Mouse (Mus musculus): ENCODE measurements at regions not wholly inside any gene's neighbourhood (a gene's known extent, or its start where the extent isn't known, plus 50 kb on each side); places are given as distances from the start of the nearest gene placed in this dataset.

DNA sequence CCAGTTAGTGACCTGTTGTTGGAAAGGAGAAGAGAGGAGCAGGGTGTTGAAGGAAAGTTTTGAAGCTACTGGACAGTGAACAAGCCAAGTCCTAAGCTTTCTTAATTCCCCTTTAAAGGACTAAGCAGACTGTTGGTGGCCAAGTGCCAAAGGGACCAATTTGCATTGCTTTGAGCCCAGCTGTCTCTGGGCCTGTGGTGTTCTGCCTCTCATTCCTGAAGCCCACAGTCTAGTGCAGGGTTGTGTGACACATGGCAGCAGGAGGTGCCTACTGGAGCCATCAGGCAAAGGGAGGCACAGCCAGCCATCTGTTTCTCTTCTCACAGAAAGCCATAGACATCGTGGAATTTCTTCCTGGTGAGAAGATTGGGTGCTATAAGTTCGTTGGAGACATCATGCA, 278.6 kb downstream of the Myh15 start:
- 17% methylated on average over 2 of the region's 2 CpGs for WGBS
- Histone ChIP-seq H3K27ac (no peak overlapping the region), H3K4me1 (no peaks in the 10 kb centered on the region), H3K36me3 (no peaks in the 10 kb centered on the region), H3K27me3 (no peaks in the 10 kb centered on the region), H3K9ac (no peak overlapping the region), H3K9me3 (no peaks in the 10 kb centered on the region), H3K4me2 (no peak overlapping the region), H3K4me3 (no peak overlapping the region)
- no peak for ATAC-seq (ENCODE audit: borderline replicate concordance, extremely low read depth, low FRiP score, low TSS enrichment)

DNA sequence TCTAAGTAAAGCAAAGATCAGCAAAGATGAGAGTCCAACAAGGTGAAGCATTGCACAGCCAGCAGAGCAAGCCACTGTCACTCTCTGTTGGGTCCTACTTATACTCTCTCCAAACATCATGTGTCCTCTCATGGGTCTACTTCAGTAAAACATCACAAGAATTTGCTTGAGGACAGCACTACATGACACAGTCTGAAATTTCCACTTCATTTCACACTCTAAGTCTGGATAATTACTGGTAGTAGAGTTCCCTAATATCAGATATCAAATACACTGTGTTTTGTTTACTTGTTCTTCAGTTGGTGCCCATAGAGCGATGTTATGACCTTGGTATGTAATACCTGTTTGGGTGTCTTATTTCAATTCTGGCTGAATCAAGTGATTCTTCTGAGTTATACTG, 280.7 kb downstream of the Myh15 start:
- H3K4me1 ChIP-seq = no peaks in the 10 kb centered on the region
- no peaks in the 10 kb centered on the region for H3K27me3 ChIP-seq
- no peak overlapping the region for H3K4me3 ChIP-seq
- no peak overlapping the region for H3K9ac ChIP-seq
- H3K4me2 ChIP-seq = no peak overlapping the region
- ATAC-seq (ENCODE audit: borderline replicate concordance, extremely low read depth, low FRiP score, low TSS enrichment) = no peak
- 78% methylated on average over 1 of the region's 1 CpGs for WGBS
- no peaks in the 10 kb centered on the region for H3K9me3 ChIP-seq
- H3K27ac ChIP-seq = no peak overlapping the region
- no peaks in the 10 kb centered on the region for H3K36me3 ChIP-seq

DNA sequence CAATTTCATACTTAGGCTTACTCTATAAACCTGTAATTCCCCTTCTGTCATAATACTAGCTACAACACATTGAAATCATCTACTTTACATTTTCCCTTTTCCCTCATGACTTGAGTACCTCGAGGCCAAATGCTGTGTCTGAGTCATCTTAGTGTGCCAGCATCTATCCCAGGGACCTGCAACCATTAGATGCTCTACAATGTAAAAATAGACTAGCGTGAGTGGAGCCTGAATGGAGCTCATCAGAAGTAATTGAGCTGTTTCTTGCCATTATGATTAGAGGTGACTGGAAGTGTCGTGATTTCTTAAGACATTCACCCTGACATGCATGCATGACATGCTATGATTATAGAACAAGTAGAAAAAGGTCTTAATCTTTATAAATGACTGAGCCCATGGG, 301.1 kb downstream of the Myh15 start:
- Histone ChIP-seq H3K4me2 (no peak overlapping the region), H3K27me3 (no peaks in the 10 kb centered on the region), H3K9ac (no peak overlapping the region), H3K36me3 (no peaks in the 10 kb centered on the region), H3K4me3 (no peak overlapping the region), H3K9me3 (no peaks in the 10 kb centered on the region), H3K4me1 (no peaks in the 10 kb centered on the region), H3K27ac (no peak overlapping the region)
- no peak for ATAC-seq (ENCODE audit: borderline replicate concordance, extremely low read depth, low FRiP score, low TSS enrichment)
- 79% methylated on average over 3 of the region's 3 CpGs for WGBS

DNA sequence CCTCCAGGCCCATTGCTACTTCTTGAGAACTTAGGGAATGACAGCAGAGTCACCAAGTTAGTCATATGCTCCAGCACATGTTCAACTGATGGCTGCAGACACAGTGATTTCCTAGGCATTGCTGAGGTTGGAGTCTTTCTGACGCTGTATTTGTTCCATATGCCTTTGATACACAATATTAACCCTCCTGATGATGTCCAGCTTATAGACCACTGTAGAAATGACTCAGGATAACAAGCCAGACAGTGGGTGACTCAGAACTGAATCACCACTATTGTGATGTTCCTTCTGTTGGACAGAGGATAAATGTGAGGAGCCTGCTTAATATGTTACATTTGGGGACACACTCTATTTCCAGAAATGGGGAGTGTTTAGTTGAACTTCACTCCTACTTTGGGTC, 304.4 kb downstream of the Myh15 start:
- H3K4me1 ChIP-seq = no peaks in the 10 kb centered on the region

DNA sequence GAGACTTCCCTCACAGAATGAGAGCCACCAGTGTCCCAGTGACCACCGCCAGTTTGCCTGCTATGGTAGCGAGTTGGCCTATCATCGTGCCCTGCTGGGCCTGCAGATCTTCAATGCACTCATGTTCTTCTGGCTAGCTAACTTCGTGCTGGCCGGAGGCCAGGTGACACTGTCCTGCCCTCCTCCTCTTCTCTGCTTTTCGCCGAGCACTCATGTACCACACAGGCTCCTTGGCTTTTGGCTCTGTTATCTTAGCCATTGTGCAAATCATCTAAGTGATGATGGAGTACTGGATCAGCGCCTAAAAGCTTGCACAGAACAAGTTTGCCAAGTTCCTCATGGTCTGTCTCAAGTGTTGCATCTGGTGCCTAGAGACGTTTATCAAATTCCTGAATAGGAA, 312.2 kb downstream of the Myh15 start:
- no peak overlapping the region for H3K4me3 ChIP-seq
- no peaks in the 10 kb centered on the region for H3K9me3 ChIP-seq
- H3K4me1 ChIP-seq = peaks cover 7% of the 10 kb centered on the region; the same call in 1 of the 2 replicates
- no peak overlapping the region for H3K4me2 ChIP-seq
- no peaks in the 10 kb centered on the region for H3K27me3 ChIP-seq
- H3K36me3 ChIP-seq = no peaks in the 10 kb centered on the region
- H3K9ac ChIP-seq = no peak overlapping the region
- 43% methylated on average over 9 of the region's 9 CpGs for WGBS
- peak; percentile 81 for ATAC-seq (ENCODE audit: borderline replicate concordance, extremely low read depth, low FRiP score, low TSS enrichment)
- no peak overlapping the region for H3K27ac ChIP-seq

More for the DNA sequence above, 304.4 kb downstream of the Myh15 start:
- ATAC-seq (ENCODE audit: borderline replicate concordance, extremely low read depth, low FRiP score, low TSS enrichment) = no peak
- Histone ChIP-seq H3K27me3 (no peaks in the 10 kb centered on the region), H3K36me3 (no peaks in the 10 kb centered on the region), H3K4me2 (no peak overlapping the region), H3K9me3 (no peaks in the 10 kb centered on the region), H3K9ac (no peak overlapping the region), H3K27ac (no peak overlapping the region), H3K4me3 (no peak overlapping the region)
- WGBS = 71% methylated on average over 1 of the region's 1 CpGs

DNA sequence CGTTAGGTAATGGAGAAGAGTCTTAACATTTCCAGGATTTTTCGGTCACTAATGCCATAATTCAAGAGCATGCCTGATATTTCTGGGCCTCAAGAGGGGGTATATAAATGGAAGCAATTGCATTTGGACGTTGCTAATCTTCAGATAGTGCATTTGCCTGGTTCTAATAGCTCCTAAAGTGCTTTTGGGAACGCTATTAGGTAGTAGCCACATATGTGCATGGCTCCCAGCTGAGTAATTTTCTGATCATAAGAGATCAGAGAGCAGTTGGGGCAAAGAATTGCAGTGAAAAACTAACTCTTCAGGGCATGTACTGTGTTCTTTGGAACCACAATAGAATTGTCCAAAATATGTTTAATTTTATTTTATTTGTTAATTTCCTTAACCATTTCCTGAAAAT, 317.8 kb downstream of the Myh15 start:
- Histone ChIP-seq H3K4me2 (no peak overlapping the region), H3K27ac (no peak overlapping the region), H3K4me3 (no peak overlapping the region), H3K9ac (no peak overlapping the region), H3K9me3 (no peaks in the 10 kb centered on the region), H3K36me3 (no peaks in the 10 kb centered on the region), H3K4me1 (no peaks in the 10 kb centered on the region), H3K27me3 (no peaks in the 10 kb centered on the region)
- WGBS = 74% methylated on average over 4 of the region's 4 CpGs
- no peak for ATAC-seq (ENCODE audit: borderline replicate concordance, extremely low read depth, low FRiP score, low TSS enrichment)

DNA sequence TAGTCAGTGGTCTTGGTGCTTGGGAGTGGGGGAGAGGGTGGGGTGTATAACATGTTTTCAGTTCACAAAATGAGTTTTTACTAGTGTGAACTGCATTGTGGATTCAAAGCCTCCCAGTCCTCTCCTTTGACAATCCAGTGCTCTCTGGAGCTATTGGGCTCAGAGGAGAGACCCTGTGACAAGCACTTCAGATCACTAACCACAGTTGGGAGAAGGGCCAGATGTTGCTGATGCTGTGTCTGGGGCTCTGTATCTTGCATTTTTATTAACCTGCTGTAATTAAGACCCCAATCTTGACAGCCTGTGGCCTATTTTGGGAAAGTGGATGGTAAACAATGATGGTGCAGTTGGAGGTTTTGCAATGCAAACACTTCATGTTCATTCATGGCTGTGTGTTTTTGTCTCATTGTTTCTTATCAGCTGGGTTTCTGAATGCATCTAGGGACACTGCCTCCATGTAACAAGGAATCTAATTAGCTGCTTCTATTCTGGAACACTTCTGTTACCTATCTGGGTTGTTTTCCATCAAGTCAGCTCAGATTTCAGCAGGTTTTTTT, 320.0 kb upstream of the Ift57 start:
- Histone ChIP-seq H3K4me3 (no peak overlapping the region), H3K4me1 (no peaks in the 10 kb centered on the region), H3K27ac (no peak overlapping the region), H3K27me3 (no peaks in the 10 kb centered on the region), H3K36me3 (no peaks in the 10 kb centered on the region), H3K9me3 (no peaks in the 10 kb centered on the region), H3K9ac (no peak overlapping the region), H3K4me2 (no peak overlapping the region)
- ATAC-seq (ENCODE audit: borderline replicate concordance, extremely low read depth, low FRiP score, low TSS enrichment) = no peak

DNA sequence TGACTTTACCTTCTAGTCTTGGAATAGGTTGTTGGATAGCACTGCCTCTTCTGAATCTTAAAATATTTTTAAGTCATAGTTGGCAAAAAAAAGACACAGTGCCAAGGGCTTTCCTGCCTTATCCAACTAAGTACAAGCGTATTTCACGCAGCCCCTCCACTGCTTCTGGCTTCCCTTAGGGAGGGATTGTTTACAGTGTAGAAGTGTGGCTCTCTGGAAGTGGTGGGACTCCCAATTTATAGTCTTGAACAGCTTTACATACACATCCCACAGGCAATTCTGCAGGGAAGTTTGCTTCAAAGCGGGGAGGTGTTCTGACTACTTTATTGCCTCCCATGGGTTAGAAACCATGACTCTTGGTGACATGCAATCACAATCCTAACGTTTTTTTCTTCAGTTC, 310.9 kb upstream of the Ift57 start:
- Histone ChIP-seq H3K9ac (no peak overlapping the region), H3K4me2 (no peak overlapping the region), H3K9me3 (no peaks in the 10 kb centered on the region), H3K27me3 (no peaks in the 10 kb centered on the region), H3K4me1 (no peaks in the 10 kb centered on the region), H3K4me3 (no peak overlapping the region), H3K27ac (no peak overlapping the region), H3K36me3 (no peaks in the 10 kb centered on the region)
- 50% methylated on average over 4 of the region's 4 CpGs for WGBS
- ATAC-seq (ENCODE audit: borderline replicate concordance, extremely low read depth, low FRiP score, low TSS enrichment) = no peak

DNA sequence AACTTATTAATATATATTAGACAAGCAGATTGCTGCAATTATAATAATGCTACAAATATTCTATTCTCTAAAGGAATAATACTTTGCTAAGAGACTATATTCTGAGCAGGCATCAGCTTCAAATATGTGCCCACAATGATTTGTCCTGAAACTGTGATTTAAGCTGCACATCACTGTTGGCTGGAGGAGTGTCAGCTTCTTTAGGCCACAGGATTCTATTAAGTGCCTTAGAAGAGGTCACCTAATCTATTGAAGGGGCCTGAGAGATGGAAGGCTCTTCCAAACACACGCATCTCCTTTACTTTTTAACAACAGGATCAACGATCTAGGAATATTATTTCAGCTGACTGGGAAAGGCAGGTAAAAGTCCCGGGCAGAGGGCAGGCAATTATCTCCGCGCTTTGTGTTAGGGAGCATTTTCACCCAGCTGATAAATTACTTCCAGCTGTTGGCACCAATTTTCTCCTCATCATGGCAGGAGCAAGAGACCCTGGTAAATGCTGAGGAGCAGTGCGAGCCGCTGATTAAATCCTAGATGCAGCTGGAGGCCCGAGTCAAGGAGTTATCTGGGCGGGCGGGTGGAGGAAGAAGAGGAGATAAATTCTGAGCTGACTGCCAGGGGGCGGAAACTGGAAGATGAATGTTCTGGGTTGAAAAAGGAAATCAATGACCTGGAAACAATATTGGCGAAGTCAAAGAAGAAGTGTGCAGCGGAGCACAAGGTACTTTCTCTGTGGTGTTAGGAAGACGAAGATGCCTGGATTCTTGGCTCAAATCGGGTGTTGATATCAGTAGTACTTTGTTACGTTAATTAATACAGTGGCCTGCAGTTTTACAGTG, 290.9 kb upstream of the Ift57 start:
- H3K9me3 ChIP-seq = no peaks in the 10 kb centered on the region
- no peak overlapping the region for H3K27ac ChIP-seq
- no peak overlapping the region for H3K9ac ChIP-seq
- no peak for ATAC-seq (ENCODE audit: borderline replicate concordance, extremely low read depth, low FRiP score, low TSS enrichment)
- no peak overlapping the region for H3K4me3 ChIP-seq
- H3K27me3 ChIP-seq = no peaks in the 10 kb centered on the region
- no peaks in the 10 kb centered on the region for H3K36me3 ChIP-seq
- no peaks in the 10 kb centered on the region for H3K4me1 ChIP-seq
- WGBS = 38% methylated on average over 16 of the region's 16 CpGs
- H3K4me2 ChIP-seq = no peak overlapping the region

DNA sequence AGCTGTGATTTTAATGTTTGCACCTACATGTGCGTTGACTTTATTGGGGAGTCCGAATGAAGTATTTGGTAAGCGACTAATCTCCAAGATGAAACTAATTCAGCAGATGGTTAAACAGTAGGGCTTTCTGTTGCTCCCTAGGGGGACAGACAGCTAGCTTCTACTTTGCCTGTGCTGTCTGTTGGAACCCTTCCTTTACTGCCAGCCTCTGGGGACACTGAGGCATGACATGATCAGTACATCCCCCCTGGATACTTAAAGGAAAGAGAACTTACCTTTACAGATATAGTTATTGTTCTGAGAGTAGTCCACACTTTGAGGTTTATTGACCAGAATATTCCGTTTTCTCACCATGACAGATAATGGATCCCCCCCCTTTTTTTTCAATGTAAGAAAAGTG, 289.8 kb upstream of the Ift57 start:
- Histone ChIP-seq H3K36me3 (no peaks in the 10 kb centered on the region), H3K9me3 (no peaks in the 10 kb centered on the region), H3K4me1 (no peaks in the 10 kb centered on the region), H3K27ac (no peak overlapping the region), H3K27me3 (no peaks in the 10 kb centered on the region), H3K9ac (no peak overlapping the region), H3K4me2 (no peak overlapping the region), H3K4me3 (no peak overlapping the region)
- no peak for ATAC-seq (ENCODE audit: borderline replicate concordance, extremely low read depth, low FRiP score, low TSS enrichment)
- 86% methylated on average over 4 of the region's 4 CpGs for WGBS

DNA sequence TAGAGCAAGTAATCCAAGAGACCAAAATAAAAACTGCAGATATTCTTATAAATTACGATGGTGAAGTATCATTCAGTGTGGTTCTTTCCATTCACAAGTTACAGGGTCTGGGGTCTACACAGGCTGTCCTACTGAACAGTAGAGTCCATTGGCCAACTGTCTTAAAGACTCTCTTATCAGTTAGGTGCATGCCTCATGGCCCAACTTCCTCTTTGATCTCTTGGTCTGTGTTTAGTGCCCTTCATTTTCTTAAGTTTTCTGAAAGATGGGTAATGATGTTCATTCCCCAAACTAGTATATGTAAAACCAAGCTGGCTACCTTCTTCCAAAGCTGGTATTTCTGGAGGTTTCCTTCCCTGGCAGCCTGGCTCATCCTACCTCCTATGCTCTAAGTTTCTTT, 268.7 kb upstream of the Ift57 start:
- no peak for ATAC-seq (ENCODE audit: borderline replicate concordance, extremely low read depth, low FRiP score, low TSS enrichment)
- Histone ChIP-seq H3K27me3 (no peaks in the 10 kb centered on the region), H3K4me2 (no peak overlapping the region), H3K9ac (no peak overlapping the region), H3K27ac (no peak overlapping the region), H3K4me3 (no peak overlapping the region), H3K36me3 (no peaks in the 10 kb centered on the region), H3K9me3 (no peaks in the 10 kb centered on the region), H3K4me1 (no peaks in the 10 kb centered on the region)
- 91% methylated on average over 1 of the region's 1 CpGs for WGBS

DNA sequence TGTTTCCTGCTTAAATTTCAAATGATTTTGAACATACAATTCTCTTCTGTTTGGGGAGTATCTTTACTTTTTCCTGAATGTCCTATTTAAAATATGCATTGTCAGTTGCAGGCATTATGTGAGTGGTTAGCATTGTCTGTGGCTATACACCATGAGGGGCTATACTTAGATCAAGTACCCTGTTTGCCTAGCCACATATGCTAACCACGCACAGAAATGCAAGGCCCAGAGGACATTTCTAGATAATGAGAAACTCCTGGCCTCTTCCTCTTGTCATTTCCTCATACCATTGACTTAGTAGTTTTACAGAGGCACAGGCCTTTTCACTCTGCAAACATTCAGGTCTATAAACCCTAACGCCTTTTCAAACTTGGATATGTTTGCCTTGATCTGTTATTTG, 267.1 kb upstream of the Ift57 start:
- Histone ChIP-seq H3K36me3 (no peaks in the 10 kb centered on the region), H3K9me3 (no peaks in the 10 kb centered on the region), H3K27ac (no peak overlapping the region), H3K27me3 (no peaks in the 10 kb centered on the region), H3K9ac (no peak overlapping the region), H3K4me2 (no peak overlapping the region), H3K4me3 (no peak overlapping the region), H3K4me1 (no peaks in the 10 kb centered on the region)
- 52% methylated on average over 2 of the region's 2 CpGs for WGBS
- no peak for ATAC-seq (ENCODE audit: borderline replicate concordance, extremely low read depth, low FRiP score, low TSS enrichment)
